Mouse (Mus musculus): ENCODE results near the gene Emc6. TPM values are rescaled to one million over a fixed set of nuclear protein-coding genes. Genes with fewer than 3 reads are reported as not detected.

Gene Emc6
- 119 and 123 TPM in 2 replicates for polyA plus RNA-seq (2016; fragmentation: Nextera tagmentation; extraction: Ambion mirVana)

GRCm38 (mm10) chr11:73176608-73177508 is at the start of gene Emc6, which contains the start of gene Tax1bp3:
Gene Emc6, minus strand, starts transcription at chr11:73177037.
Gene Tax1bp3, plus strand, starts transcription at chr11:73177083.
- peak; percentile 98 for ATAC-seq (ENCODE audit: low FRiP score, low read depth)
- H3K4me2 ChIP-seq (replicated peaks) = peak within 1 kb of the TSS; percentile 70
- peaks cover 32% of the 10 kb centered on the region for H3K4me1 ChIP-seq
- no peaks in the 10 kb centered on the region for H3K27me3 ChIP-seq
- no peaks in the 10 kb centered on the region for H3K9me3 ChIP-seq
- H3K4me3 ChIP-seq = peak within 1 kb of the TSS; percentile 93
- under 1% methylated on average over 81 of the region's 81 CpGs for WGBS
- peak within 1 kb of the TSS; percentile 84 for H3K9ac ChIP-seq (replicated peaks)
- H3K36me3 ChIP-seq = peaks cover 27% of the 10 kb centered on the region
- peak within 1 kb of the TSS; percentile 86 for H3K27ac ChIP-seq (replicated peaks)

DNA sequence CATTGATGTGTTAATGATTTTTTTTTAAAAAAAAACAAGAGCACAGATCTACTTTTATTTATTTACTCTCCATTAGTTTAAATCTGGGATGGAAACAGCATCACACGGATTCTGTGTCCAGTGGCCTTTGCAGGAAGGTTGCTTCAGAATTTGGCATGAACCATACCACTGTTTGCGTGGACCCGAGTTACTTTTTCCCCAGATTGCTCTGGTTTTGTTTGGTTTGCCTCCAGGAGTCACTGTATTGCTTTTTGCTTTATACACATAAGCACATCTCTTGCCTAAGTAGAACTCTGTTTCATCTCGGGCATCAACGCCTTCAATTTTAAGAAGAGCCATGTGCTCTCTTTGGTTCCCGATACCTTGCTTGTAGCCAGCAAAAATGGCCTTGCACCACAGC is 49.0 kb upstream of the Emc6 start:
- no peak overlapping the region for H3K9ac ChIP-seq (replicated peaks)
- no peak overlapping the region for H3K4me2 ChIP-seq (replicated peaks)
- 90% methylated on average over 6 of the region's 6 CpGs for WGBS
- H3K27ac ChIP-seq (replicated peaks) = no peak overlapping the region
- H3K9me3 ChIP-seq = no peaks in the 10 kb centered on the region
- no peaks in the 10 kb centered on the region for H3K4me1 ChIP-seq
- no peaks in the 10 kb centered on the region for H3K27me3 ChIP-seq
- H3K4me3 ChIP-seq = no peak overlapping the region
- no peaks in the 10 kb centered on the region for H3K36me3 ChIP-seq
- ATAC-seq (ENCODE audit: low FRiP score, low read depth) = no peak

DNA sequence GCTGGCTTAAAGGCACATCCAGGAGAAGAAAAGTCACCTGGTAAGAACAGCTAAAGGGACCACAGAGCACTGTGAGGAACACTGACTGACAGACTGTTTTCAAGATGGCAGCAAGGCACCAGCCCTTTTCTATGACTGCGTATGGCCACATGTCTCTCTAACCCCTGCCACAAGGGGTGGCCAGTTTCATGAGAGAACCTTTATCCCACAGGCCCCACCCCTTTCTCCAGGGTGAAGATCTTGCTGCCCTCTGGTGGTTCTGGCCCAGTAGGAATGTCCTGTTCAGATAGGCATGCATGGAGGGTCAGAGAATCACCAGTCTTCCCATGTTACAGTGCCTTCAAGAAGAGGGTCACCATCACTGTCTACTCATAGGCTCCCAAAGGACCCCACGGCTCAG is 47.1 kb upstream of the Emc6 start:
- WGBS = 56% methylated on average over 2 of the region's 2 CpGs
- Histone ChIP-seq H3K36me3 (no peaks in the 10 kb centered on the region), H3K4me2 (replicated peaks) (no peak overlapping the region), H3K4me1 (no peaks in the 10 kb centered on the region), H3K9me3 (no peaks in the 10 kb centered on the region), H3K9ac (replicated peaks) (no peak overlapping the region), H3K4me3 (no peak overlapping the region), H3K27ac (replicated peaks) (no peak overlapping the region), H3K27me3 (no peaks in the 10 kb centered on the region)
- ATAC-seq (ENCODE audit: low FRiP score, low read depth) = no peak

- ATAC-seq (ENCODE audit: low FRiP score, low read depth) = no peak
- H3K27ac ChIP-seq (replicated peaks) = no peak overlapping the region
- 51% methylated on average over 5 of the region's 5 CpGs for WGBS
Measured at GRCm38 (mm10) chr11:73222846-73223245, 46.0 kb upstream of the Emc6 start.

GRCm38 (mm10) chr11:73220651-73221050 is 43.8 kb upstream of the Emc6 start:
- no peaks in the 10 kb centered on the region for H3K36me3 ChIP-seq
- H3K9me3 ChIP-seq = no peaks in the 10 kb centered on the region
- WGBS = 97% methylated on average over 1 of the region's 1 CpGs
- ATAC-seq (ENCODE audit: low FRiP score, low read depth) = no peak
- no peak overlapping the region for H3K4me2 ChIP-seq (replicated peaks)
- no peak overlapping the region for H3K4me3 ChIP-seq
- H3K27ac ChIP-seq (replicated peaks) = no peak overlapping the region
- no peaks in the 10 kb centered on the region for H3K4me1 ChIP-seq
- no peaks in the 10 kb centered on the region for H3K27me3 ChIP-seq
- no peak overlapping the region for H3K9ac ChIP-seq (replicated peaks)

More at GRCm38 (mm10) chr11:73222846-73223245, 46.0 kb upstream of the Emc6 start:
- H3K9ac ChIP-seq (replicated peaks) = no peak overlapping the region
- H3K9me3 ChIP-seq = no peaks in the 10 kb centered on the region
- H3K4me2 ChIP-seq (replicated peaks) = no peak overlapping the region
- H3K4me3 ChIP-seq = no peak overlapping the region
- no peaks in the 10 kb centered on the region for H3K36me3 ChIP-seq
- no peaks in the 10 kb centered on the region for H3K4me1 ChIP-seq
- H3K27me3 ChIP-seq = no peaks in the 10 kb centered on the region

GRCm38 (mm10) chr11:73219671-73220070 is 42.8 kb upstream of the Emc6 start:
- H3K36me3 ChIP-seq = no peaks in the 10 kb centered on the region

GRCm38 (mm10) chr11:73213956-73214355 is 37.1 kb upstream of the Emc6 start:
- WGBS = 88% methylated on average over 3 of the region's 3 CpGs
- Histone ChIP-seq H3K9ac (replicated peaks) (no peak overlapping the region), H3K4me1 (no peaks in the 10 kb centered on the region), H3K27ac (replicated peaks) (no peak overlapping the region), H3K4me2 (replicated peaks) (no peak overlapping the region), H3K36me3 (no peaks in the 10 kb centered on the region), H3K4me3 (no peak overlapping the region), H3K27me3 (no peaks in the 10 kb centered on the region), H3K9me3 (no peaks in the 10 kb centered on the region)
- ATAC-seq (ENCODE audit: low FRiP score, low read depth) = no peak

More at GRCm38 (mm10) chr11:73219671-73220070, 42.8 kb upstream of the Emc6 start:
- Histone ChIP-seq H3K27ac (replicated peaks) (no peak overlapping the region), H3K4me2 (replicated peaks) (no peak overlapping the region), H3K27me3 (no peaks in the 10 kb centered on the region), H3K9me3 (no peaks in the 10 kb centered on the region), H3K9ac (replicated peaks) (no peak overlapping the region), H3K4me1 (no peaks in the 10 kb centered on the region), H3K4me3 (no peak overlapping the region)
- 53% methylated on average over 2 of the region's 2 CpGs for WGBS
- no peak for ATAC-seq (ENCODE audit: low FRiP score, low read depth)

DNA sequence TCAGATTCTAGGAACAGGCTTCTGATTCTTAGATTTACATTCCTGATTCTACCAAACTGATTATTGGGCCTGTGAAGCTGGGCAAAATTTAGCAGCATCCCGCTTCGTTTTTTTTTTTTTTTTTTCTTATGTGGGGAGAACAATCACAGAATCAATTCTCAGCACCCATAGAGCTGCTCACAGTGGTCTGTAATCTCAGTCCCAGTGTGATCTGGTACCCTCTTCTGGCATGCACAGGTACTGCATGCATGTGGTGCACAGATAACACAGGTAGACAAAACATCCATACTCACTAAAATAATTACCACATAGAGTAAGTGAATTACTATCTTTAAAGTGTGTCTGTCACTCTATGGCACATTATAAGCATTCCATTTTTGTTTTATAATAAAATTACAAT is 30.8 kb upstream of the Emc6 start:
- no peaks in the 10 kb centered on the region for H3K9me3 ChIP-seq
- H3K36me3 ChIP-seq = no peaks in the 10 kb centered on the region
- H3K4me2 ChIP-seq (replicated peaks) = no peak overlapping the region
- H3K27ac ChIP-seq (replicated peaks) = no peak overlapping the region
- no peak overlapping the region for H3K9ac ChIP-seq (replicated peaks)
- ATAC-seq (ENCODE audit: low FRiP score, low read depth) = no peak
- 91% methylated on average over 2 of the region's 2 CpGs for WGBS
- H3K4me1 ChIP-seq = no peaks in the 10 kb centered on the region
- no peak overlapping the region for H3K4me3 ChIP-seq
- H3K27me3 ChIP-seq = no peaks in the 10 kb centered on the region

GRCm38 (mm10) chr11:73205194-73205593 is 28.4 kb upstream of the Emc6 start:
- no peak for ATAC-seq (ENCODE audit: low FRiP score, low read depth)
- H3K27me3 ChIP-seq = peaks cover 1% of the 10 kb centered on the region; the same call in 1 of the 2 replicates
- 79% methylated on average over 7 of the region's 7 CpGs for WGBS
- no peak overlapping the region for H3K4me2 ChIP-seq (replicated peaks)
- no peaks in the 10 kb centered on the region for H3K9me3 ChIP-seq
- H3K4me3 ChIP-seq = no peak overlapping the region
- H3K4me1 ChIP-seq = no peaks in the 10 kb centered on the region
- no peaks in the 10 kb centered on the region for H3K36me3 ChIP-seq
- H3K9ac ChIP-seq (replicated peaks) = no peak overlapping the region
- no peak overlapping the region for H3K27ac ChIP-seq (replicated peaks)

- no peak overlapping the region for H3K4me3 ChIP-seq
- no peaks in the 10 kb centered on the region for H3K36me3 ChIP-seq
- H3K4me1 ChIP-seq = peaks cover 5% of the 10 kb centered on the region
- no peak for ATAC-seq (ENCODE audit: low FRiP score, low read depth)
- H3K9ac ChIP-seq (replicated peaks) = no peak overlapping the region
- H3K4me2 ChIP-seq (replicated peaks) = no peak overlapping the region
- H3K27ac ChIP-seq (replicated peaks) = no peak overlapping the region
- H3K9me3 ChIP-seq = no peaks in the 10 kb centered on the region
- 86% methylated on average over 8 of the region's 8 CpGs for WGBS
- peaks cover 7% of the 10 kb centered on the region; the same call in 1 of the 2 replicates for H3K27me3 ChIP-seq
Measured at GRCm38 (mm10) chr11:73203895-73204294, 27.1 kb upstream of the Emc6 start.

DNA sequence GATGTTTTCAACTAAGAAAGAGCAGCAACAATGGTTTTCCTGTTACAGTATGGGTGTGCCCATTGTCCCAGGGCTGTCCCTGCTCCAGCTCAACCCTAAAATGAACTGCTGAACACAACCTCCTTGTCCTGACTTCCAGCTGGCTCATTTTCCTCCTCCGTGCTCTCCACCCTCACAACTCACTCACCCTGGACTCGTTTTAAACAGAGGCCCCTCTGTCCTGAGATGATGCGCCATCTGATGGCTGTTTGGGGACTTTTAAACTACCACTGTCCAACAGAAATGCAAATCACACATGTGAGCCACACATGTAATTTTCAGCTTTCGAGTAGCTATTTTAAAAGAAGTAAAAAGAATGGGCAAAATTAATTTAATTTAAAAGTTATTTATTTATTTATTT is 24.8 kb upstream of the Emc6 start:
- no peak for ATAC-seq (ENCODE audit: low FRiP score, low read depth)
- Histone ChIP-seq H3K27ac (replicated peaks) (no peak overlapping the region), H3K27me3 (peaks cover 7% of the 10 kb centered on the region; the same call in 1 of the 2 replicates), H3K9ac (replicated peaks) (no peak overlapping the region), H3K4me1 (peaks cover 13% of the 10 kb centered on the region), H3K9me3 (no peaks in the 10 kb centered on the region), H3K4me2 (replicated peaks) (no peak overlapping the region), H3K36me3 (no peaks in the 10 kb centered on the region), H3K4me3 (no peak overlapping the region)
- WGBS = 34% methylated on average over 4 of the region's 4 CpGs

GRCm38 (mm10) chr11:73201021-73201420 is 24.2 kb upstream of the Emc6 start:
- Histone ChIP-seq H3K9me3 (no peaks in the 10 kb centered on the region), H3K36me3 (no peaks in the 10 kb centered on the region), H3K27ac (replicated peaks) (no peak overlapping the region), H3K9ac (replicated peaks) (no peak overlapping the region), H3K27me3 (peaks cover 7% of the 10 kb centered on the region; the same call in 1 of the 2 replicates), H3K4me2 (replicated peaks) (no peak overlapping the region), H3K4me1 (peaks cover 13% of the 10 kb centered on the region), H3K4me3 (no peak overlapping the region)
- WGBS = 76% methylated on average over 2 of the region's 2 CpGs
- ATAC-seq (ENCODE audit: low FRiP score, low read depth) = no peak

Data from midbrain, embryonic 12.5 days (tissue).